Mouse (Mus musculus) B cell, adult 2 months (primary cell): ENCODE results near the gene Slc9a9.

Experiments used
- DNase-seq, 2 experiments: peaks; one replicate each; pipeline ENCODE4 v3.0.0; 2022

The Slc9a9 gene

GRCm38 (mm10) chr9:94734320-94734719 is 64.6 kb downstream of the Slc9a9 start:
- no peak for DNase-seq

GRCm38 (mm10) chr9:94737226-94737625 is 67.5 kb downstream of the Slc9a9 start:
- DNase-seq, result no peak

- peak; percentile 54 to 59 for DNase-seq
Observed at GRCm38 (mm10) chr9:94738555-94739427, 69.1 kb downstream of the Slc9a9 start.

GRCm38 (mm10) chr9:94740841-94741240 is 71.1 kb downstream of the Slc9a9 start:
- DNase-seq, result no peak

- no peak for DNase-seq
Observed at GRCm38 (mm10) chr9:94743291-94743690, 73.6 kb downstream of the Slc9a9 start.

- no peak for DNase-seq
Observed at GRCm38 (mm10) chr9:94748503-94748902, 78.8 kb downstream of the Slc9a9 start.

GRCm38 (mm10) chr9:94750187-94750586 is 80.5 kb downstream of the Slc9a9 start:
- no peak for DNase-seq

- no peak for DNase-seq
Observed at GRCm38 (mm10) chr9:94750935-94751637, 81.4 kb downstream of the Slc9a9 start.

GRCm38 (mm10) chr9:94751638-94752021 is 81.9 kb downstream of the Slc9a9 start:
- no peak for DNase-seq

GRCm38 (mm10) chr9:94752121-94752520 is 82.4 kb downstream of the Slc9a9 start:
- no peak for DNase-seq

- no peak for DNase-seq
Observed at GRCm38 (mm10) chr9:94759904-94760303, 90.2 kb downstream of the Slc9a9 start.

GRCm38 (mm10) chr9:94768114-94768513 is 98.4 kb downstream of the Slc9a9 start:
- DNase-seq, result no peak

- no peak for DNase-seq
Observed at GRCm38 (mm10) chr9:94768524-94768923, 98.8 kb downstream of the Slc9a9 start.

- no peak for DNase-seq
Observed at GRCm38 (mm10) chr9:94773357-94773756, 103.6 kb downstream of the Slc9a9 start.

GRCm38 (mm10) chr9:94788261-94788660 is 118.6 kb downstream of the Slc9a9 start:
- no peak for DNase-seq

- DNase-seq, result no peak
Observed at GRCm38 (mm10) chr9:94790966-94791365, 121.3 kb downstream of the Slc9a9 start.

GRCm38 (mm10) chr9:94803073-94803472 is 133.4 kb downstream of the Slc9a9 start:
- no peak for DNase-seq

- no peak for DNase-seq
Observed at GRCm38 (mm10) chr9:94805506-94805905, 135.8 kb downstream of the Slc9a9 start.

GRCm38 (mm10) chr9:94815518-94815917 is 145.8 kb downstream of the Slc9a9 start:
- no peak for DNase-seq

- no peak for DNase-seq
Observed at GRCm38 (mm10) chr9:94821268-94821667, 151.6 kb downstream of the Slc9a9 start.

- no peak for DNase-seq
Observed at GRCm38 (mm10) chr9:94833836-94834235, 164.1 kb downstream of the Slc9a9 start.

GRCm38 (mm10) chr9:94837384-94837783 is 167.7 kb downstream of the Slc9a9 start:
- no peak for DNase-seq

GRCm38 (mm10) chr9:94838479-94839031 is 168.8 kb downstream of the Slc9a9 start:
- no peak for DNase-seq

- no peak for DNase-seq
Observed at GRCm38 (mm10) chr9:94839204-94839603, 169.5 kb downstream of the Slc9a9 start.
